Mouse (Mus musculus): ENCODE results near the gene Olfr283. TPM values are rescaled to one million over a fixed set of nuclear protein-coding genes. Genes with fewer than 3 reads are reported as not detected.
"Not testable (repeated sequence)": the region's sequence is repeated elsewhere in the genome, so short reads cannot be mapped to it uniquely, and the experiment has no call there.

The Olfr283 gene
- polyA plus RNA-seq (2014; fragmentation: Nextera tagmentation; extraction: Ambion mirVana) = not detected in 2 replicates

GRCm38 (mm10) chr15:98380846-98381245, at the start of gene Olfr283:
Olfr283 (minus strand) TSS chr15:98380946.
- ATAC-seq (ENCODE audit: low read depth) = no peak
- H3K9me3 ChIP-seq (ENCODE audit: control insufficient read depth, low read length) = no peaks in the 10 kb centered on the region
- WGBS = 82% methylated on average over 6 of the region's 6 CpGs
- H3K9ac ChIP-seq (replicated peaks; ENCODE audit: low read depth, low read length) = no peak within 1 kb of the TSS
- H3K4me2 ChIP-seq (ENCODE audit: low read depth, low read length) = no peak within 1 kb of the TSS
- H3K4me1 ChIP-seq (ENCODE audit: control insufficient read depth, insufficient read depth, low read length) = no peaks in the 10 kb centered on the region
- H3K27me3 ChIP-seq (ENCODE audit: control insufficient read depth, insufficient read depth, low read length) = no peaks in the 10 kb centered on the region
- H3K27ac ChIP-seq (ENCODE audit: low read depth, low read length) = no peak within 1 kb of the TSS
- no peaks in the 10 kb centered on the region for H3K36me3 ChIP-seq (ENCODE audit: control insufficient read depth, insufficient read depth, low read length)
- H3K4me3 ChIP-seq (ENCODE audit: low read depth, low read length) = no peak within 1 kb of the TSS

GRCm38 (mm10) chr15:98425188-98425587, 44.4 kb upstream of the Olfr283 start:
- no peak overlapping the region for H3K9ac ChIP-seq (replicated peaks; ENCODE audit: low read depth, low read length)
- no peaks in the 10 kb centered on the region for H3K27me3 ChIP-seq (ENCODE audit: control insufficient read depth, insufficient read depth, low read length)
- no peaks in the 10 kb centered on the region for H3K36me3 ChIP-seq (ENCODE audit: control insufficient read depth, insufficient read depth, low read length)
- no peak overlapping the region for H3K4me3 ChIP-seq (ENCODE audit: low read depth, low read length)
- no peak overlapping the region for H3K27ac ChIP-seq (ENCODE audit: low read depth, low read length)
- no peaks in the 10 kb centered on the region for H3K4me1 ChIP-seq (ENCODE audit: control insufficient read depth, insufficient read depth, low read length)
- no peak overlapping the region for H3K4me2 ChIP-seq (ENCODE audit: low read depth, low read length)
- H3K9me3 ChIP-seq (ENCODE audit: control insufficient read depth, low read length) = no peaks in the 10 kb centered on the region
- ATAC-seq (ENCODE audit: low read depth) = no peak
- WGBS = 16% methylated on average over 7 of the region's 7 CpGs

- no peak overlapping the region for H3K4me3 ChIP-seq (ENCODE audit: low read depth, low read length)
- no peaks in the 10 kb centered on the region for H3K4me1 ChIP-seq (ENCODE audit: control insufficient read depth, insufficient read depth, low read length)
- WGBS = 69% methylated on average over 6 of the region's 6 CpGs
- H3K9me3 ChIP-seq (ENCODE audit: control insufficient read depth, low read length) = no peaks in the 10 kb centered on the region
- no peaks in the 10 kb centered on the region for H3K36me3 ChIP-seq (ENCODE audit: control insufficient read depth, insufficient read depth, low read length)
- H3K9ac ChIP-seq (replicated peaks; ENCODE audit: low read depth, low read length) = no peak overlapping the region
- H3K27me3 ChIP-seq (ENCODE audit: control insufficient read depth, insufficient read depth, low read length) = no peaks in the 10 kb centered on the region
- H3K27ac ChIP-seq (ENCODE audit: low read depth, low read length) = no peak overlapping the region
- no peak overlapping the region for H3K4me2 ChIP-seq (ENCODE audit: low read depth, low read length)
- ATAC-seq (ENCODE audit: low read depth) = no peak
Observed at GRCm38 (mm10) chr15:98424753-98425152, 44.0 kb upstream of the Olfr283 start.

GRCm38 (mm10) chr15:98424326-98424725, 43.6 kb upstream of the Olfr283 start:
- H3K27ac ChIP-seq (ENCODE audit: low read depth, low read length) = no peak overlapping the region
- no peak overlapping the region for H3K9ac ChIP-seq (replicated peaks; ENCODE audit: low read depth, low read length)
- no peak overlapping the region for H3K4me3 ChIP-seq (ENCODE audit: low read depth, low read length)
- no peak overlapping the region for H3K4me2 ChIP-seq (ENCODE audit: low read depth, low read length)
- no peaks in the 10 kb centered on the region for H3K4me1 ChIP-seq (ENCODE audit: control insufficient read depth, insufficient read depth, low read length)
- H3K9me3 ChIP-seq (ENCODE audit: control insufficient read depth, low read length) = no peaks in the 10 kb centered on the region
- no peak for ATAC-seq (ENCODE audit: low read depth)
- no peaks in the 10 kb centered on the region for H3K36me3 ChIP-seq (ENCODE audit: control insufficient read depth, insufficient read depth, low read length)
- WGBS = 64% methylated on average over 14 of the region's 14 CpGs
- no peaks in the 10 kb centered on the region for H3K27me3 ChIP-seq (ENCODE audit: control insufficient read depth, insufficient read depth, low read length)

GRCm38 (mm10) chr15:98420897-98421296, 40.2 kb upstream of the Olfr283 start:
- H3K4me3 ChIP-seq (ENCODE audit: low read depth, low read length) = no peak overlapping the region
- WGBS = 78% methylated on average over 4 of the region's 4 CpGs
- ATAC-seq (ENCODE audit: low read depth) = no peak

GRCm38 (mm10) chr15:98418096-98418495, 37.4 kb upstream of the Olfr283 start:
- H3K27me3 ChIP-seq (ENCODE audit: control insufficient read depth, insufficient read depth, low read length) = no peaks in the 10 kb centered on the region
- 75% methylated on average over 7 of the region's 7 CpGs for WGBS
- no peak overlapping the region for H3K9ac ChIP-seq (replicated peaks; ENCODE audit: low read depth, low read length)
- H3K4me2 ChIP-seq (ENCODE audit: low read depth, low read length) = no peak overlapping the region
- no peak for ATAC-seq (ENCODE audit: low read depth)
- H3K27ac ChIP-seq (ENCODE audit: low read depth, low read length) = no peak overlapping the region
- H3K4me3 ChIP-seq (ENCODE audit: low read depth, low read length) = no peak overlapping the region
- H3K9me3 ChIP-seq (ENCODE audit: control insufficient read depth, low read length) = no peaks in the 10 kb centered on the region
- no peaks in the 10 kb centered on the region for H3K36me3 ChIP-seq (ENCODE audit: control insufficient read depth, insufficient read depth, low read length)
- H3K4me1 ChIP-seq (ENCODE audit: control insufficient read depth, insufficient read depth, low read length) = no peaks in the 10 kb centered on the region

More at GRCm38 (mm10) chr15:98420897-98421296, 40.2 kb upstream of the Olfr283 start:
- no peaks in the 10 kb centered on the region for H3K4me1 ChIP-seq (ENCODE audit: control insufficient read depth, insufficient read depth, low read length)
- H3K27me3 ChIP-seq (ENCODE audit: control insufficient read depth, insufficient read depth, low read length) = no peaks in the 10 kb centered on the region
- H3K9ac ChIP-seq (replicated peaks; ENCODE audit: low read depth, low read length) = no peak overlapping the region
- no peaks in the 10 kb centered on the region for H3K9me3 ChIP-seq (ENCODE audit: control insufficient read depth, low read length)
- H3K4me2 ChIP-seq (ENCODE audit: low read depth, low read length) = no peak overlapping the region
- no peaks in the 10 kb centered on the region for H3K36me3 ChIP-seq (ENCODE audit: control insufficient read depth, insufficient read depth, low read length)
- no peak overlapping the region for H3K27ac ChIP-seq (ENCODE audit: low read depth, low read length)

- WGBS = 38% methylated on average over 1 of the region's 3 CpGs
- not testable (repeated sequence) for H3K9ac ChIP-seq (replicated peaks; ENCODE audit: low read depth, low read length); H3K36me3 ChIP-seq (ENCODE audit: control insufficient read depth, insufficient read depth, low read length); ATAC-seq (ENCODE audit: low read depth); H3K4me2 ChIP-seq (ENCODE audit: low read depth, low read length); H3K4me1 ChIP-seq (ENCODE audit: control insufficient read depth, insufficient read depth, low read length); H3K27ac ChIP-seq (ENCODE audit: low read depth, low read length); H3K4me3 ChIP-seq (ENCODE audit: low read depth, low read length); H3K9me3 ChIP-seq (ENCODE audit: control insufficient read depth, low read length); H3K27me3 ChIP-seq (ENCODE audit: control insufficient read depth, insufficient read depth, low read length)
Observed at GRCm38 (mm10) chr15:98417285-98417684, 36.5 kb upstream of the Olfr283 start.

GRCm38 (mm10) chr15:98416802-98417201, 36.1 kb upstream of the Olfr283 start:
- ATAC-seq (ENCODE audit: low read depth); H3K27me3 ChIP-seq (ENCODE audit: control insufficient read depth, insufficient read depth, low read length); H3K9ac ChIP-seq (replicated peaks; ENCODE audit: low read depth, low read length); H3K4me1 ChIP-seq (ENCODE audit: control insufficient read depth, insufficient read depth, low read length); H3K4me3 ChIP-seq (ENCODE audit: low read depth, low read length); H3K4me2 ChIP-seq (ENCODE audit: low read depth, low read length); H3K27ac ChIP-seq (ENCODE audit: low read depth, low read length); H3K36me3 ChIP-seq (ENCODE audit: control insufficient read depth, insufficient read depth, low read length); H3K9me3 ChIP-seq (ENCODE audit: control insufficient read depth, low read length): not testable (repeated sequence)

- no peaks in the 10 kb centered on the region for H3K9me3 ChIP-seq (ENCODE audit: control insufficient read depth, low read length)
- no peak overlapping the region for H3K27ac ChIP-seq (ENCODE audit: low read depth, low read length)
- no peak overlapping the region for H3K4me3 ChIP-seq (ENCODE audit: low read depth, low read length)
- no peak overlapping the region for H3K4me2 ChIP-seq (ENCODE audit: low read depth, low read length)
- ATAC-seq (ENCODE audit: low read depth) = no peak
- H3K9ac ChIP-seq (replicated peaks; ENCODE audit: low read depth, low read length) = no peak overlapping the region
- no peaks in the 10 kb centered on the region for H3K27me3 ChIP-seq (ENCODE audit: control insufficient read depth, insufficient read depth, low read length)
- WGBS = 64% methylated on average over 4 of the region's 4 CpGs
- H3K4me1 ChIP-seq (ENCODE audit: control insufficient read depth, insufficient read depth, low read length) = no peaks in the 10 kb centered on the region
- H3K36me3 ChIP-seq (ENCODE audit: control insufficient read depth, insufficient read depth, low read length) = no peaks in the 10 kb centered on the region
Observed at GRCm38 (mm10) chr15:98415996-98416395, 35.2 kb upstream of the Olfr283 start.

GRCm38 (mm10) chr15:98410249-98410648, 29.5 kb upstream of the Olfr283 start:
- H3K4me1 ChIP-seq (ENCODE audit: control insufficient read depth, insufficient read depth, low read length) = no peaks in the 10 kb centered on the region
- no peaks in the 10 kb centered on the region for H3K27me3 ChIP-seq (ENCODE audit: control insufficient read depth, insufficient read depth, low read length)
- no peak for ATAC-seq (ENCODE audit: low read depth)
- no peak overlapping the region for H3K27ac ChIP-seq (ENCODE audit: low read depth, low read length)
- 92% methylated on average over 9 of the region's 9 CpGs for WGBS
- no peaks in the 10 kb centered on the region for H3K9me3 ChIP-seq (ENCODE audit: control insufficient read depth, low read length)
- H3K36me3 ChIP-seq (ENCODE audit: control insufficient read depth, insufficient read depth, low read length) = no peaks in the 10 kb centered on the region
- H3K4me2 ChIP-seq (ENCODE audit: low read depth, low read length) = no peak overlapping the region
- no peak overlapping the region for H3K4me3 ChIP-seq (ENCODE audit: low read depth, low read length)
- no peak overlapping the region for H3K9ac ChIP-seq (replicated peaks; ENCODE audit: low read depth, low read length)
